18 mouse cellular contexts compared by ENCODE assay signal in genomic region chr10:75264993-75265555, GRCm38 (mm10). TPM values are rescaled to one million over a fixed set of nuclear protein-coding genes. Genes with fewer than 3 reads are reported as not detected.
DNase-seq lines count a peak whose midpoint lies in the region; ATAC-seq lines count a peak whose summit lies in the region.
"Had no signal": no experiment of that assay in that cellular context is flagged by ENCODE, and none has a peak within 500 bp of the region (broad histone marks: within the 10 kb centered on the region; RNA-seq: fewer than 3 reads in every experiment).

No protein-coding gene starts in this region.

- no peak for ATAC-seq in heart, embryonic 11.5 days (replicated peaks; ENCODE audit: insufficient number of reproducible peaks, low FRiP score, low TSS enrichment)
- ATAC-seq in hindbrain, embryonic 15.5 days (ENCODE audit: low FRiP score, low read depth) = no peak
- ATAC-seq in hindbrain, embryonic 14.5 days (ENCODE audit: low FRiP score) = no peak
- ATAC-seq: activated CD4-positive, CD25-positive, alpha-beta regulatory T cell, adult 4 months; forebrain, embryonic 13.5 days had no signal

- intact Hi-C loops in heart, postnatal 25 days (cut with DNase I) = no loop called here

- no peaks in the 10 kb centered on the region for H3K9me3 ChIP-seq in heart, embryonic 11.5 days (replicated peaks; ENCODE audit: control insufficient read depth, low read length)
- no peaks in the 10 kb centered on the region for H3K9me3 ChIP-seq in hindbrain, embryonic 15.5 days
- no peaks in the 10 kb centered on the region for H3K9me3 ChIP-seq in hindbrain, embryonic 14.5 days (ENCODE audit: control insufficient read depth, low read length)
- H3K9me3 ChIP-seq: forebrain, embryonic 13.5 days; hindbrain, embryonic 10.5 days; midbrain, embryonic 10.5 days had no signal

- H3K27me3 ChIP-seq in heart, embryonic 11.5 days (ENCODE audit: control insufficient read depth, insufficient read depth, low read length) = no peaks in the 10 kb centered on the region
- H3K27me3 ChIP-seq in hindbrain, embryonic 15.5 days = no peaks in the 10 kb centered on the region
- H3K27me3 ChIP-seq in hindbrain, embryonic 14.5 days (ENCODE audit: control insufficient read depth, insufficient read depth, low read length) = no peaks in the 10 kb centered on the region
- H3K27me3 ChIP-seq: forebrain, embryonic 13.5 days had no signal

- H3K4me2 ChIP-seq in heart, embryonic 11.5 days = no peak overlapping the region
- no peak overlapping the region for H3K4me2 ChIP-seq in hindbrain, embryonic 15.5 days
- no peak overlapping the region for H3K4me2 ChIP-seq in hindbrain, embryonic 14.5 days (replicated peaks)
- H3K4me2 ChIP-seq: forebrain, embryonic 13.5 days had no signal

- WGBS in heart, embryonic 11.5 days (ENCODE audit: insufficient replicate concordance) = 51% methylated on average over 3 of the region's 3 CpGs
- WGBS in hindbrain, embryonic 15.5 days = 74% methylated on average over 3 of the region's 3 CpGs
- 87% methylated on average over 3 of the region's 3 CpGs for whole genome bisulfite sequencing in hindbrain, embryonic 14.5 days

- H3K9ac ChIP-seq in heart, embryonic 11.5 days (ENCODE audit: low read depth, low read length) = no peak overlapping the region
- H3K9ac ChIP-seq in hindbrain, embryonic 15.5 days = no peak overlapping the region
- H3K9ac ChIP-seq in hindbrain, embryonic 14.5 days = no peak overlapping the region
- H3K9ac ChIP-seq: forebrain, embryonic 13.5 days had no signal

- no peak for DNase-seq in heart, postnatal 25 days (ENCODE audit: low spot score)
- DNase-seq in hindbrain, embryonic 14.5 days (ENCODE audit: low spot score) = no peak
- DNase-seq in NIH3T3 (ENCODE audit: low read depth) = peak; percentile 53
- peak; percentile 15 for DNase-seq in fibroblast of lung, adult 2 months (ENCODE audit: low read depth)
- no peak for DNase-seq in spleen, postnatal 4 days (ENCODE audit: low spot score in 2 of 2)
- DNase-seq: cerebellum, adult 9-11 months; gastrocnemius, postnatal 25 days; kidney, adult 18-20 months; liver; right cerebral cortex, adult 18-20 months had no signal

- peak overlapping the region; percentile 59 for H3K27ac ChIP-seq in heart, embryonic 11.5 days (ENCODE audit: low read depth, low read length)
- H3K27ac ChIP-seq in hindbrain, embryonic 15.5 days (replicated peaks) = peak overlapping the region; percentile 13; the same call in 1 of the 2 replicates
- H3K27ac ChIP-seq in hindbrain, embryonic 14.5 days = no peak overlapping the region
- H3K27ac ChIP-seq: forebrain, embryonic 13.5 days; hindbrain, embryonic 10.5 days; kidney, postnatal 0 days; macrophage; midbrain, embryonic 10.5 days had no signal

- peaks cover 34% of the 10 kb centered on the region for H3K36me3 ChIP-seq in heart, embryonic 11.5 days (ENCODE audit: control insufficient read depth, insufficient read depth, low read length)
- H3K36me3 ChIP-seq in hindbrain, embryonic 15.5 days = peaks cover 75% of the 10 kb centered on the region
- peaks cover 98% of the 10 kb centered on the region for H3K36me3 ChIP-seq in hindbrain, embryonic 14.5 days (replicated peaks; ENCODE audit: control insufficient read depth, insufficient read depth)

- peaks cover 9% of the 10 kb centered on the region for H3K4me1 ChIP-seq in heart, embryonic 11.5 days (ENCODE audit: control insufficient read depth, insufficient read depth, low read length)
- H3K4me1 ChIP-seq in hindbrain, embryonic 15.5 days (replicated peaks) = no peaks in the 10 kb centered on the region
- no peaks in the 10 kb centered on the region for H3K4me1 ChIP-seq in hindbrain, embryonic 14.5 days (replicated peaks; ENCODE audit: control insufficient read depth, insufficient read depth, low read length)
- H3K4me1 ChIP-seq: forebrain, embryonic 13.5 days; hindbrain, embryonic 10.5 days; midbrain, embryonic 10.5 days had no signal

- H3K4me3 ChIP-seq in heart, embryonic 11.5 days (ENCODE audit: low read depth, low read length) = no peak overlapping the region
- H3K4me3 ChIP-seq in hindbrain, embryonic 15.5 days = no peak overlapping the region
- no peak overlapping the region for H3K4me3 ChIP-seq in hindbrain, embryonic 14.5 days (replicated peaks; ENCODE audit: low read length)
- H3K4me3 ChIP-seq: forebrain, embryonic 13.5 days; hindbrain, embryonic 10.5 days; midbrain, embryonic 10.5 days had no signal

RNA-seq across cellular contexts. Expression of gene Adora2a, which starts 51.6 kb away (rescaled TPM):
- polyA plus RNA-seq in heart, embryonic 11.5 days (2014; fragmentation: Nextera tagmentation; extraction: Ambion mirVana) = 3.3 and 4.8 TPM in 2 replicates
- 10 to 100 TPM in 1 of 2 experiments, 1 to 10 TPM in 1; 9.6 to 13.8 TPM for total RNA-seq in heart, postnatal 25 days (2021)
- polyA plus RNA-seq in hindbrain, embryonic 15.5 days (2015; fragmentation: Nextera tagmentation; extraction: Ambion mirVana) = 3.5 and 4.1 TPM in 2 replicates
- 4.9 and 5.2 TPM in 2 replicates for polyA plus RNA-seq in hindbrain, embryonic 14.5 days (2014; fragmentation: Nextera tagmentation; extraction: Ambion mirVana)

RNA-seq across cellular contexts. Expression of gene Specc1l, which starts 53.2 kb away (rescaled TPM):
- 15.7 and 16.6 TPM in 2 replicates for polyA plus RNA-seq in heart, embryonic 11.5 days (2014; fragmentation: Nextera tagmentation; extraction: Ambion mirVana)
- 10 to 100 TPM; 38.5 to 39.5 TPM for total RNA-seq in heart, postnatal 25 days (2021)
- 30.5 and 30.8 TPM in 2 replicates for polyA plus RNA-seq in hindbrain, embryonic 15.5 days (2015; fragmentation: Nextera tagmentation; extraction: Ambion mirVana)
- 21.2 and 23.2 TPM in 2 replicates for polyA plus RNA-seq in hindbrain, embryonic 14.5 days (2014; fragmentation: Nextera tagmentation; extraction: Ambion mirVana)

Comparison
In these comparisons a context has a peak if more than half of its experiments do, and no peak if none do; other contexts are left out.
1. DNase-seq: peak in NIH3T3 (single experiment) and fibroblast of lung, adult 2 months (single experiment); none in heart, postnatal 25 days (single experiment), hindbrain, embryonic 14.5 days (single experiment) and spleen, postnatal 4 days (0 of 2).